Mouse (Mus musculus) fat pad, adult 2 months (tissue): ENCODE data around the gene Ptger1.

Experiments used
- DNase-seq: peaks from one replicate; pipeline ENCODE4 v3.0.0-alpha.2; 2011; ENCODE audit warnings: low read depth, low spot score; ENCODE audit errors: extremely low read depth

Gene Ptger1

GRCm38 (mm10) chr8:83665969-83666865 lies at the start of gene Ptger1:
Gene Ptger1 (plus strand): TSS chr8:83666678.
- DNase-seq, result no peak

GRCm38 (mm10) chr8:83617111-83617510 lies 49.4 kb upstream of the Ptger1 start:
- no peak for DNase-seq

GRCm38 (mm10) chr8:83618566-83618965 lies 47.9 kb upstream of the Ptger1 start:
- DNase-seq, result no peak

- peak; percentile 90 for DNase-seq
Observed at GRCm38 (mm10) chr8:83619568-83620285, 46.8 kb upstream of the Ptger1 start.

GRCm38 (mm10) chr8:83621691-83622388 lies 44.6 kb upstream of the Ptger1 start:
- DNase-seq, result no peak

- DNase-seq, result no peak
Observed at GRCm38 (mm10) chr8:83622389-83622989, 44.0 kb upstream of the Ptger1 start.

GRCm38 (mm10) chr8:83623549-83623948 lies 42.9 kb upstream of the Ptger1 start:
- no peak for DNase-seq

GRCm38 (mm10) chr8:83624739-83625138 lies 41.7 kb upstream of the Ptger1 start:
- no peak for DNase-seq

GRCm38 (mm10) chr8:83625676-83626299 lies 40.7 kb upstream of the Ptger1 start:
- DNase-seq, result no peak

GRCm38 (mm10) chr8:83632083-83632707 lies 34.3 kb upstream of the Ptger1 start:
- no peak for DNase-seq

GRCm38 (mm10) chr8:83638856-83639255 lies 27.6 kb upstream of the Ptger1 start:
- DNase-seq, result no peak

- no peak for DNase-seq
Observed at GRCm38 (mm10) chr8:83639649-83640048, 26.8 kb upstream of the Ptger1 start.

- no peak for DNase-seq
Observed at GRCm38 (mm10) chr8:83647511-83647910, 19.0 kb upstream of the Ptger1 start.

- DNase-seq, result no peak
Observed at GRCm38 (mm10) chr8:83648031-83648430, 18.4 kb upstream of the Ptger1 start.

GRCm38 (mm10) chr8:83649699-83650098 lies 16.8 kb upstream of the Ptger1 start:
- DNase-seq, result no peak

- DNase-seq, result peak; percentile 66
Observed at GRCm38 (mm10) chr8:83652030-83652743, 14.3 kb upstream of the Ptger1 start, which contains the start of gene Gipc1. Gene Gipc1 (plus strand): TSS chr8:83652677.

GRCm38 (mm10) chr8:83652744-83653661 lies 13.5 kb upstream of the Ptger1 start:
- DNase-seq, result no peak

GRCm38 (mm10) chr8:83653662-83654017 lies 12.8 kb upstream of the Ptger1 start:
- DNase-seq, result no peak
